Mouse (Mus musculus) testis, adult 2 months (tissue): ENCODE data around the gene Ccnj.

Source experiments
- CTCF ChIP-seq: fragments of 200-500 bp; IDR thresholded peaks from 2 replicates; pipeline ENCODE4 v1.5.1; 2012; ENCODE audit warnings: low read depth, mild to moderate bottlenecking, inconsistent platforms, low read length, moderate library complexity; ENCODE audit not compliant: control insufficient read depth, insufficient read depth, insufficient replicate concordance
- POLR2A ChIP-seq: fragments of 200-500 bp; IDR thresholded peaks from 2 replicates; pipeline ENCODE4 v1.6.1; 2012; ENCODE audit warnings: low read depth, mild to moderate bottlenecking, inconsistent platforms, low read length, moderate library complexity; ENCODE audit not compliant: control insufficient read depth

GRCm38 (mm10) chr19:40811840-40812239, 19.2 kb upstream of the Ccnj start:
- TF ChIP-seq CTCF (no peak), POLR2A (no peak)
